Mouse (Mus musculus): ENCODE data around the gene H2-K1.

H2-K1 gene

GRCm38 (mm10) chr17:34000150-34000537 lies at the start of gene H2-K1:
H2-K1 (minus strand) TSS chr17:34000347.
- DNase-seq = peak; percentile 86

- DNase-seq = no peak
Observed at GRCm38 (mm10) chr17:34047404-34048050, 47.4 kb upstream of the H2-K1 start.

GRCm38 (mm10) chr17:34045941-34046340 lies 45.8 kb upstream of the H2-K1 start:
- DNase-seq = no peak

- DNase-seq = no peak
Observed at GRCm38 (mm10) chr17:34039562-34040450, 39.7 kb upstream of the H2-K1 start.

DNA sequence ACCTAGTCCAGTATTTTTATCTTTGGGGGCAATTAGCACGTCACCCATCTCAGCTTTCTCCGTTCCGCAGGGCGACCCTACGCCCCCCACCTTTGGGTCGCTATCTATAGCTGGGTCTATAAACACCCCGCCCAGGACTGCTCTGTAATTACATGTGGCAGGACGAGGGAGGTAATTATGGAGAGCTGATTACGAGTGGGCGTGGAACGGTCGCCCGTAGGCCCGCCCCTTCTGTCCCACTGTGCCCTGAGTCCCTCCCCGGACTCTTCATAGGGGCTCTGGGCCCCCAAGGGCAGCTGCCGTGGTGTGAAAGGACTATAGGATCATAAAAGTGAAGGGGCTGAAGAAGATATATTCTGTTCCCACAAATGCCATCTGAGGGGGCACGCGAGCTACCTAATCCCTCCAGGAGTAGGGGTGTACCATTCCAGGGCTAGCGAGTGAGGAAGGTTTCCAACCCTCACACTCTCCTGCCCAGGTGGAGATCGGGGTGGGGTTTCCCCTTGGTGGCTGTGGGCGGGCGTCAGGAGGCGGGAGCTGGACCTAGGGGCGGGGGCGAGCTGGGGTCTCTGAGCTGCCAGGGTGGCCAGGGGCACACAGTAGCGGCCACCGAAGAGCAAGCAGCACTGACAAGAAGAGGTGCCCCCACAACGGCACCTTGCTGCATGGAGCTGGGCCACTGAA lies 38.9 kb upstream of the H2-K1 start, which contains the start of gene Col11a2:
Gene Col11a2, plus strand, starts transcription at position 560 of the 684 bp plus-strand sequence.
- no peak for DNase-seq

- DNase-seq = no peak
Observed at GRCm38 (mm10) chr17:34038440-34038839, 38.3 kb upstream of the H2-K1 start.

GRCm38 (mm10) chr17:34037241-34037640 lies 37.1 kb upstream of the H2-K1 start:
- DNase-seq = no peak

GRCm38 (mm10) chr17:34036647-34037046 lies 36.5 kb upstream of the H2-K1 start:
- DNase-seq = no peak

- no peak for DNase-seq
Observed at GRCm38 (mm10) chr17:34035517-34035916, 35.4 kb upstream of the H2-K1 start.

- DNase-seq = peak; percentile 80
Observed at GRCm38 (mm10) chr17:34034064-34034463, 33.9 kb upstream of the H2-K1 start.

- DNase-seq = no peak
Observed at GRCm38 (mm10) chr17:34033441-34033840, 33.3 kb upstream of the H2-K1 start.

DNA sequence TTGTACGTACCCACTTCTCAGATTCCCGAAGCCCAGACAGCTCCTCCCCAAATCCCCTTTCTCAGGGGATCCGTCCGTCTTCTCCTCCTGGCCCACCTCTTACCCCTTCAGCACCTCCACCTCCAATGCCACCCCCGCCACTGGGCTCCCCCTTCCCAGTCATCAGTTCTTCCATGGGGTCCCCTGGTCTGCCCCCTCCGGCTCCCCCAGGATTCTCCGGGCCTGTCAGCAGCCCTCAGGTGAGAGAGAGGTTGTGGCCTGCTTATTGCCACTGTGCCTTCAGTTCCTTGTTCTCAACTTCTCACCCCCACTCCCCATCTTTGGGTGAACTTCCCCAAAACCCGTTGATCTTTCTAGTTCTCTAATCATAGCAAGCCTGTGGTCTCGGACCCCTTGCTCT lies 32.7 kb upstream of the H2-K1 start:
- peak; percentile 35 for DNase-seq

- DNase-seq = peak; percentile 81
Observed at GRCm38 (mm10) chr17:34032174-34032632, 32.1 kb upstream of the H2-K1 start.

DNA sequence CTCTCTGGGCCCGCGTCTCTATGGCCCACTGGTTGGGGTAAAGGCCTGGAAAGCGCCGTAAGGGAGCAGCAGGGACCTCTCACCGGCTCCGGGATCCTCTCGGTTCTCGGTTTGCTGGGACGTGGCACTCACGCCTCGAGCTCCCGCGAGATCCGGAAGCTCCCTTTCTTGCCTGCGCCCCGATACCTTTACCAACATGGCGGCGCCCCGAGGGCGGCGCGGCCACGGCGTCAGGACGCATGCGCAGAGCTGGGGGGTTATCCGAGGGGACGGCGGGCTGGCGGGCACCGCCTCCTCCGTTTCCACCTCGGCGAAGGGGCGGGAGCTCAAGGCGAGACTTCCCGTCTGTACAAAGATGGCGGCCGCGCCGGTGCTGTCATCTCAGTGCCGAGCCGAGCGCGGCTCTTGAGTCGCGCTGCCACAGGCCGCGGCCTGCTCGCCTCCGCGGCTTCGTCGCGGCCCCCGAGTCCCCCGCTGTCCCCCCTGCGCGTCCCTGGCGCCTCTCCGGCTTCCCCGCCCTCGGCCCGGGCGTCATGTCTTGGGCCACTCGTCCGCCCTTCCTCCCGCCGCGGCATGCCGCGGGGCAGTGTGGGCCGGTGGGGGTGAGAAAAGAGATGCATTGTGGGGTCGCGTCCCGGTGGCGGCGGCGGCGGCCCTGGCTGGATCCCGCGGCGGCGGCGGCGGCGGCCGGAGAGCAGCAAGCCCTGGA lies 31.5 kb upstream of the H2-K1 start, which contains the start of the genes Slc39a7 and Rxrb:
Gene Slc39a7, minus strand, starts transcription at position 218 of the 709 bp plus-strand sequence.
Gene Rxrb, plus strand, starts transcription at position 348 of the 709 bp plus-strand sequence.
- peak; percentile 100 for DNase-seq

GRCm38 (mm10) chr17:34030861-34031326 lies 30.7 kb upstream of the H2-K1 start:
- no peak for DNase-seq

DNA sequence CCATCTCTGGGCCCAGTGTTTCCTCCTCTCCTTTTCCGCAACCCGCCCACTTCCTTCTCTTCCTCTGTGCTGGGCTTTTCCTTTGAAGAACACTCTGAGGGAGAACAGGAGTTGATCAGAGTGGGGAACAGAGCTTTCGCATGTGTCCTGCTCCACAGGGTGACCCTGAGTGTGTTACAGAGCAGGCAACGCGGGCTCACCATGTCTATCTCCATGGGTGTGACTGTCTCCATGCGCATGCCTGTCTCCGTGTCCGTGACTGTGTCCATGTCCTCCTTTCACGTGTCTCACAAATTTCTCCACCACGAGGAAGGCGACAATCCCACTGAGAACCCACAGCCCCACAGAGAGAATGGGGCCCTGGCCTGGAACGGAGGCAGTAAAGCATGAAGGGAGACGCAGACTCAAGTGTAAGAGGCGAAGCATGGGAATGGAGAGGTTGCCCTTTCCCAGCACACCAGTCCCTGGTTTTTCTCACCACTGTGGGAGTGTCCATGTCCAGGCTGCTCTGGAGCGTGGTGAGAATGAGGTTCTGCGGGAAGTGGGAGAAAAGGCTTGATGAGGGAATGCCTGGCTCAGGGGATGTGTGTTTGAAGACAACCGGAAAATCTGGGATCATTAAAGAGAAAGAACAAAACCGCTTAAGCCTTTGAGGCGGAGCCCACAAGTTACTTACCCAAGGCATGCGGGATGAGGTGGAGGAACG lies 29.9 kb upstream of the H2-K1 start:
- DNase-seq = no peak

GRCm38 (mm10) chr17:34029150-34029889 lies 29.2 kb upstream of the H2-K1 start:
- no peak for DNase-seq

DNA sequence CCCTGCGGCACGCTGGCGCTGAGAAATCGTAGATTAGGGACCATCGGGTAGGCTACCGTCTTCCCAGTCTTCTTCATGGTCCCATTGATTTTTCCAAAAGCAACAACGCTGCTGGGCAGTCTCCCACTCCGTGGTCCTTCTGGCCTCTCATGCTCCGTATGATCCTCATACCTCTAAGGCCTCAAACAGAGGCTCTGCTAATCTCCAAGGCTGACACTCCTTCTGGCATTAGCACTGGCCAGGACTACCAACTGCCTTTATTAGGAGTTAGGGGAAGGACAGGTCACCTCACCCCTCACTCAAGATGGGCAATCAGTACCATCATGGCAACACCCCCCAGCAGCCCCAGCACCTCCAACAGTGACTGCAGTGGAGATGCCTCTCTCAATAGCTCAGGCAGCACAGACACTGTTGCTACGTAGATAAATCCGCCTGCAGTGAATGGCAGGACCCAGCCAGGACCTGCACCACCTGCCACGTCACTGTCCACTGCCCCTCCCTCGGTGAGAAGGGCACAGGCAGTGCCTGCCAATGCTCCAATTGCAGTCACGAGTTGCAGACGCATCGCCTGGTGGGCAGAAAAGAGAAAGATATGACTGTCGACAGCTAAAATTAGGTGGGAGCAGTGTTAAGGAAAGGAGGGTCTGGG lies 28.5 kb upstream of the H2-K1 start:
- DNase-seq = no peak

DNA sequence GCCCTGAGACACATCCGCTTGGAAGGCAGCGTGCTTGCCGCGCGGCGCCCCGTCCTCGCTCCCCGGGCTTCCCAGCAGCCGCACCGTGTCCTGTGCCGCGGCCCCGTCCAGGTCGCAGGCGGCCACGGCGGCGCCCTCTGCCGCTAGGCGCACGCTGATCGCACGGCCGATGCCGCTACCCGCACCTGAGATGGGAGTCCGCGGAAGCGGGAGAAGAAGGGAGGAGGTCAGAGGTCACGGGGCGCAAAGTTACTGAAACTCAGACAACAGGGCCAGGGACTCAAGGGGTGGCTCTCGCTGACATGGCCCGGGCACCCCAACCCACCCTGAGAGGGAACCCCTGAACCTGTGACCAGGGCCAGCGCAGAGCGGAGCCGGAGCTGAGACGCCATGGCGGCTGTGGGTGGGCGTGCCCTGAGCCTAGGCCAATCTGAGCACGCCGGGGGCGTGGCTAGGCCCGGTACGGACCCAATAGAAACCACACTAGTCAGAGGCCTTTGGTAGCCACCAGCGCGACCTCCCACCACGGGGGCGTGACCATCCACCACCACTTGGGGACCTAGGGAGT lies 27.6 kb upstream of the H2-K1 start, which contains the start of gene H2-Ke6:
Gene H2-Ke6, minus strand, starts transcription at position 405 of the 568 bp plus-strand sequence.
- peak; percentile 93 for DNase-seq

Data from thymus, postnatal 25 days (tissue).